Mouse (Mus musculus): Measurements from ENCODE around the gene Calb2. TPM values are rescaled to one million over a fixed set of nuclear protein-coding genes. Genes with fewer than 3 reads are reported as not detected.

Calb2 gene
- total RNA-seq, 2 experiments from 2014 or later, result not detected

DNA sequence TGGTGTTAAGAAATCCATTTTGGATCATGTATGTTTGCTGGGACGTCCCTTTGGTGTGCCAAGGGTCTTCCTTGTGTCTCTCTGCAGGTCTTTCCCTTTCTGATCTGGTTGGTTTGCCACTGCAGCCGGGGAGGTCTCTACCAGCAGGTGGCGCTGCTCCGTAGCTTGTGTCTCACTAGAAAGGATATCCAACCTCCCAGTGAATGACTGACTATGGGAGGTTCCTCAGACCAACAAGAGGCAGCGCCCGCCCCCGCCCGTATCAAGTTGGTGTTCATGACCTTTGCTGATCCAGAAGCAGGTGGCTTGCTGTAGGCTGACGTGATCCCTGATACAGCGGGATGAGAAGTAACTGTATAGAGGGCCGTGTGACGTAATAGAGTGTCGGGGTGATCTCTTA lies 37.5 kb downstream of the Calb2 start:
- DNase-seq (ENCODE audit: low spot score), result peak; percentile 61

DNA sequence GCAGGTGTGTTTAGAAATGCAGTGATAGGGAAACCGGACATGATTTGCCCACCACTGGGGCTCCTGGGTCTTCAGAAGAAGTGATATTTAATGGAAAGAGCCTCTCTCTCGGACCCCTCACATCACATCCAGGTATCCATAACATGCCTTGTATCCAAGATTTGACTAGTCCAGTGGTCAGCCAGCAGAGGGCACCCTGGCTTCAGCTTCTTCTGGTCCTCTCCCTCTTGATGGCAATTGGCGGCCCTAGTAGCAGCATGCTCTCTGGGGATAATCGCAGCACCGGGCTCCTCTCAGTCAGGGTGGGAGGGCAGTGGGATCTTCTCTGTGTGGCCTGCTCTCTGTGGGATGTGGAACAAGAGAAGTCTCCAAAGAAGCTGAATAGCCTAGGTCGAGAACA lies 48.3 kb downstream of the Calb2 start:
- DNase-seq (ENCODE audit: low spot score), result no peak

DNA sequence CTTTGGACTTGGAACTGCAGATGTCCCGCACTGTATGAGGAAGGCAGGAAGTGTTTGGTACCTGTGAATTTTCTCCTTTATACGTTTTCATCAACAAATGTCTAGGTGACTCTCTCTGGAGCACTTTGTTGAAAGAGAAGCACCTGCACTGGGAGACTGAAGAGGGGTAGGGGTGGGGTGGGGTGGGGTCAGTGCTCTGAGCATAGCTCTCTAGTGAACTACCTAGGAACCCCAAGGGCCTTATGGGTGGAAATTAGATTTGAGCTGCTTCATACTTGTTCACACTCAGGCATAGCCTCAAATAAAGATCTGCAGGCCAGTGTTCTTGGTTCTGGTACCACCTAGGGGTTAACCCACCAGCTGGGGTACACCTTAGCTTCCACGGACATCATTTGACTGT lies 65.4 kb downstream of the Calb2 start, which contains the start of gene Gm17720:
Gene Gm17720, minus strand, starts transcription at position 101 of the 400 bp plus-strand sequence.
- no peak for DNase-seq (ENCODE audit: low spot score)

DNA sequence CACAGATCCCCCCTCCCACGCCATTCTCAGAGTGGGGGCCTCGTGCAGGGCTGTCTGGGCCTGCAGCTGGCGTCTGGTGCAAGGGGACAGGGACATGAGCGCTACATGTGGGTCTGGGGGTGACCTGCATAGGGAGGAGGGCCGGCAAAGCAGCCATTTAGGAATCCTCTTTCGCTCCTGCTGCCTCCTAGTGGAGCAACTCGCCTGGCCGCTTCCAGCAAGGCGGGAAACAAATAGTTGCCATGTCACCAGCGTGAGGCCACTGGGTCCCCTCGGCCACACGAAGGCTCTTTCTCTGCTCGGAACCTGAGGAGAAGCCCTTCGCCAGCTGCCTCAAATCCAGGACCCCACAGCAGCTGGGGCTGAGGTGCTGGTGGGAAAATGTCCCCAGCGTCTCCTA lies 66.3 kb downstream of the Calb2 start:
- no peak for DNase-seq (ENCODE audit: low spot score)

DNA sequence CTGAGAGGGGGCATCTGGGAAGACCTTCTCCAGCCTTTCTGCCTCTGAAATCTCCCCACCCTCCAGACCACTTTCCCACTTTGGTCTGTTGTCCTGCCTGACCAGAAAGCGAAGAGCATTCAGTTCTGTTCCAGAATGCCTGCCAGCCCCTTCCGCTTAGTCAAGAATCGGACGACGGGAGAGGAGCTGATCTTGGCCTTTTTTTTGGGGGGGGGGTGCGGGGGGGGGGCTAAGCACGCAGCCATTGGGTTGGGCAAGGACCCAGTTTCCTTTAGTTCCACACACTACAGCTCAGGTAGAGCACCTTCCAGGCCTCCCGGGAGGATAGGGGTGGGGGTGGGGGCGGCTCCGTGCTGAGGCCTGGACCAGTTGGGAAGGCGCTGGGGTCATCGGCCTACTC lies 67.1 kb downstream of the Calb2 start, which contains the start of gene Gm21964:
Gene Gm21964, plus strand, starts transcription at position 301 of the 400 bp plus-strand sequence.
- no peak for DNase-seq (ENCODE audit: low spot score)

DNA sequence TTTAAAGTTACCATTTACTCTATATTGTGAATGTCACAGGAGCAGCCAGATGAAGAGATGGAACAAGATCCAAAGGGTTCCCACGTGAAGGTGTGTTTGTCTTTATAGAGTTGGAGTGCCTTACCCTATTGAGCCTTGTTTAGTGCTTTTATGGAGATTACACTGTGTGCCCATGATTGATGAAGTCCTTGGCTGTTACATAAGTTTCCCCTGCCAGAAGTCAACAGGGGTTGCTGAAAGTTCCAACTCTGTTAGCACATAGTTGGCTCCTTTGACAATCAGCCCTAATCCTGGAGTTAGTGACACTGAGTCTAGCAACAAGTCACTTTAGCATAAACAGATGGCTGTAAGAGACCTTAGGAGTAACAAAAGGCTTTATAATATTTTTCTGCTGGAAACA lies 76.1 kb downstream of the Calb2 start:
- DNase-seq (ENCODE audit: low spot score), result peak; percentile 16

Other genes starting within 250 kb of the Calb2 start
- not detected for gene Marveld3, start 206.0 kb downstream of the Calb2 start, total RNA-seq (2021)
- under 1 TPM in 1 of 2 experiments, not detected in 1; 0.31 TPM for gene Tat, start 177.8 kb downstream of the Calb2 start, total RNA-seq (2021)
- not detected for gene Chst4, start 128.5 kb downstream of the Calb2 start, total RNA-seq (2021)
- gene Zfp612, start 88.5 kb downstream of the Calb2 start, total RNA-seq (2021), result 1 to 10 TPM; 5.1 to 6.5 TPM
- gene Gm21964, start 67.0 kb downstream of the Calb2 start, total RNA-seq (2021), result not detected
- not detected for gene Gm17720, start 65.5 kb downstream of the Calb2 start, total RNA-seq (2021)
- gene Cmtr2, start 47.5 kb upstream of the Calb2 start, total RNA-seq (2021), result 1 to 10 TPM; 3.3 to 3.4 TPM
- gene Hydin, start 98.8 kb upstream of the Calb2 start, total RNA-seq (2021), result under 1 TPM in 1 of 2 experiments, not detected in 1; 0.05 TPM

Measured in gastrocnemius, adult 18-20 months (tissue).